Mouse (Mus musculus) stomach, embryonic 16.5 days (tissue): Measurements from ENCODE around the gene Lcn3. TPM values are rescaled to one million over a fixed set of nuclear protein-coding genes. Genes with fewer than 3 reads are reported as not detected.
"Not testable (repeated sequence)": the region's sequence is repeated elsewhere in the genome, so short reads cannot be mapped to it uniquely, and the experiment has no call there.

ENCODE experiments used
- ATAC-seq: fragments of 200-750 bp; cut with Nextera tagmentation; 2 replicates; pipeline ENCODE4 v1.8.0; 2017; ENCODE audit warnings: moderate number of reproducible peaks, moderate TSS enrichment; ENCODE audit not compliant: insufficient read depth, low FRiP score
- H3K27ac ChIP-seq: fragments of 300-500 bp; sonication (generic); 2 replicates; pipeline ENCODE4 v1.5.1; 2014; ENCODE audit warnings: low read length
- H3K27me3 ChIP-seq: fragments of 300-500 bp; sonication (generic); 2 replicates; pipeline ENCODE4 v1.6.1; 2014; ENCODE audit warnings: low read length, control low read depth, mixed read lengths; ENCODE audit not compliant: control insufficient read depth, insufficient read depth
- H3K36me3 ChIP-seq: fragments of 300-500 bp; sonication (generic); 2 replicates; pipeline ENCODE4 v1.6.1; 2014; ENCODE audit warnings: low read length; ENCODE audit not compliant: control insufficient read depth, insufficient read depth
- H3K4me1 ChIP-seq: fragments of 300-500 bp; sonication (generic); 2 replicates; pipeline ENCODE4 v1.6.1; 2014; ENCODE audit warnings: low read length, control low read depth, mixed read lengths; ENCODE audit not compliant: control insufficient read depth, insufficient read depth
- H3K4me2 ChIP-seq: fragments of 300-500 bp; sonication (generic); 2 replicates; pipeline ENCODE4 v1.6.1; 2014; ENCODE audit warnings: low read depth, low read length, mixed read lengths
- H3K4me3 ChIP-seq: fragments of 300-500 bp; sonication (generic); replicated peaks from 2 replicates; pipeline ENCODE4 v1.5.1; 2014; ENCODE audit warnings: mild to moderate bottlenecking, low read length
- H3K9ac ChIP-seq: fragments of 300-500 bp; sonication (generic); 2 replicates; pipeline ENCODE4 v1.6.1; 2014; ENCODE audit warnings: low read length
- H3K9me3 ChIP-seq: fragments of 300-500 bp; sonication (generic); replicated peaks from 2 replicates; pipeline ENCODE4 v1.6.1; 2016; ENCODE audit warnings: low read length, control low read depth; ENCODE audit not compliant: control insufficient read depth
- WGBS: fragments of 180-500 bp; shearing (Covaris S2); extraction: QIAGEN DNeasy Blood & Tissue Kit; methylation state at CpG from one replicate; pipeline ENCODE4 v1.1.7; 2014; 5-methylcytosine and 5-hydroxymethylcytosine counted together
- polyA plus RNA-seq: library from polyadenylated mRNA; unstranded; fragments of >200 nt; fragmentation: Nextera tagmentation; extraction: Ambion mirVana; gene quantifications from 2 replicates; pipeline ENCODE4 v1.2.1, GENCODE M21; 2015

Lcn3 gene
- polyA plus RNA-seq, 1 experiment from 2014 or later: not detected

DNA sequence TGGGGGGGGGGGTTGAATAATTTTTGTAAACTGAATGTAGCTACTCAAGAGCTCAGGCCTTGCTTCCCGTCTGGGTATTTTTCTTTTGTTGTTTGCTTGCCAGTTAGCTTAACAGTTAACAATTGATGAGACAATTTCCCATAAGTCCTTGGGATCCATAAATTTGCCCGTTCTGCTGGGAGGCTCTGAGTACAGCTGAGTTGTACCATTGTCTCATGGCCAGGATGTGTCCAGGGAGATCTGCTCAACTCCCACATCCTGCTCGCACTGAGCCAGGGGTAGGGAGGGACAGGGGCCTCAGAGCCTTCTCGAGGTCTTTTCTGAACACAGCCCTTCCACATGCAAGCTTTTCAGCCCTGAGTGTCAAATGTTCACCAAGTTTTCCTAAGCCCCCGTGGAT, 32.7 kb downstream of the Lcn3 start:
- H3K9me3 ChIP-seq: no peaks in the 10 kb centered on the region
- no peak for ATAC-seq
- H3K4me2 ChIP-seq: no peak overlapping the region
- H3K4me3 ChIP-seq: no peak overlapping the region
- H3K9ac ChIP-seq: no peak overlapping the region
- H3K27ac ChIP-seq: no peak overlapping the region
- H3K4me1 ChIP-seq: no peaks in the 10 kb centered on the region
- no peaks in the 10 kb centered on the region for H3K27me3 ChIP-seq
- no peaks in the 10 kb centered on the region for H3K36me3 ChIP-seq
- 48% methylated on average over 5 of the region's 5 CpGs for WGBS

DNA sequence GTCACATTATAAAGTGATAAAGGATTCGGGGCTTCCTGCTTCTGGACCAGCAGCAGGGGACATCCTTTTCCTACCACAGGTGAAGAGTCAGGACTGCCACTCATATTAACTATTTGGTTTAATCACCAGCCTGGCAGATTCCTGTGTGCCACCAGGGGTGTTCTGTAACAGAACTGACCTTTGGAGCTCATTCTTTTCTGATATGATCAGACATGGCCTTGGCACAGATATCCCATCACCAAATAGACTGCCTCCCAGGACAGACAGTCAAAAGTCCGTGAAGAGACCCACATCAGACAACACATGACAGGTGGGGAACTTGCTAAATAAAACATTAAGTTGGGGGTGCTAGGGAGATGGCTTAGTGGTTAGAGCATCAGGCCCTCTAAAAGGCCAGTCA, 46.3 kb downstream of the Lcn3 start:
- H3K9me3 ChIP-seq: no peaks in the 10 kb centered on the region
- no peak overlapping the region for H3K9ac ChIP-seq
- H3K27me3 ChIP-seq: no peaks in the 10 kb centered on the region
- H3K4me3 ChIP-seq: no peak overlapping the region
- WGBS: 61% methylated on average over 2 of the region's 2 CpGs
- H3K36me3 ChIP-seq: no peaks in the 10 kb centered on the region
- H3K4me1 ChIP-seq: no peaks in the 10 kb centered on the region
- no peak overlapping the region for H3K27ac ChIP-seq
- ATAC-seq: no peak
- no peak overlapping the region for H3K4me2 ChIP-seq

DNA sequence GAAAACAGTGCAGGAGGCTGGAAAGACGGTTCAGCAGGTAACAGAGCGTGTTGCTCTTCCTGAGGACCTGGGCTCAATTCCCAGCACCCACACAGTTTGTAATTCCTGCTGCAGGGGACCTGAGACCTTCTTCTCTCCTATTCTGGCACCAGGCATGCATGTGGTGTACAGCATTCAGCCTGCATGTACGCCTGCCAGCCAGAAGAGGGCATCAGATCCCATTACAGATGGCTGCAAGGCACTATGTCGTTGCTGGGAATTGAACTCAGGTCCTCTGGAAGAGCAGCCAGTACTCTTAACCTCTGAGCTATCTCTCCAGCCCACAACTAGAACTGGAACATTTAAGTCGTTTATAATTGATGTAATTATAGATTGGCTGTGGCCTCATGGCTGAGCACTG, 48.0 kb downstream of the Lcn3 start:
- 80% methylated on average over 5 of the region's 5 CpGs for WGBS
- Histone ChIP-seq H3K27me3 (no peaks in the 10 kb centered on the region), H3K27ac (no peak overlapping the region), H3K9ac (no peak overlapping the region), H3K9me3 (no peaks in the 10 kb centered on the region), H3K4me3 (no peak overlapping the region), H3K36me3 (no peaks in the 10 kb centered on the region), H3K4me2 (no peak overlapping the region), H3K4me1 (no peaks in the 10 kb centered on the region)
- ATAC-seq: no peak

GRCm38 (mm10) chr2:25815748-25816147, 50.4 kb downstream of the Lcn3 start, which contains the start of gene Glt6d1:
Glt6d1 (minus strand) TSS chr2:25815848.
- WGBS: 71% methylated on average over 1 of the region's 1 CpGs
- not testable (repeated sequence) for H3K4me1 ChIP-seq, ATAC-seq, H3K27me3 ChIP-seq, H3K4me2 ChIP-seq, H3K9me3 ChIP-seq, H3K9ac ChIP-seq, H3K4me3 ChIP-seq, H3K27ac ChIP-seq, H3K36me3 ChIP-seq

Other genes starting within 250 kb of the Lcn3 start
- 31.5 and 32.1 TPM in 2 replicates for gene Traf2, start 218.6 kb upstream of the Lcn3 start, polyA plus RNA-seq
- gene Edf1, start 207.7 kb upstream of the Lcn3 start, polyA plus RNA-seq: 377 and 401 TPM in 2 replicates
- 74.0 and 87.4 TPM in 2 replicates for gene Mamdc4, start 190.7 kb upstream of the Lcn3 start, polyA plus RNA-seq
- 120 and 123 TPM in 2 replicates for gene Phpt1, start 190.3 kb upstream of the Lcn3 start, polyA plus RNA-seq
- gene Ajm1, start 183.8 kb upstream of the Lcn3 start, polyA plus RNA-seq: 0.26 and 0.94 TPM in 2 replicates
- 56.4 and 60.3 TPM in 2 replicates for gene Rabl6, start 157.0 kb upstream of the Lcn3 start, polyA plus RNA-seq
- gene Ccdc183, start 147.9 kb upstream of the Lcn3 start, polyA plus RNA-seq: 0.09 and 0.15 TPM in 2 replicates
- 27.8 and 33.9 TPM in 2 replicates for gene Tmem141, start 143.6 kb upstream of the Lcn3 start, polyA plus RNA-seq
- 4.9 and 5.3 TPM in 2 replicates for gene Fcna, start 137.5 kb upstream of the Lcn3 start, polyA plus RNA-seq
- gene Lcn8, start 112.4 kb upstream of the Lcn3 start, polyA plus RNA-seq: 0.37 TPM in 1 of 2 replicates, not detected in the other
- not detected in 2 replicates for gene Lcn5, start 107.6 kb upstream of the Lcn3 start, polyA plus RNA-seq
- not detected in 2 replicates for gene Lcn6, start 88.8 kb upstream of the Lcn3 start, polyA plus RNA-seq
- gene Lcn10, start 82.8 kb upstream of the Lcn3 start, polyA plus RNA-seq: not detected in 2 replicates
- not detected in 2 replicates for gene Obp2a, start 65.5 kb upstream of the Lcn3 start, polyA plus RNA-seq
- gene Bmyc, start 58.8 kb upstream of the Lcn3 start, polyA plus RNA-seq: 62.0 and 73.4 TPM in 2 replicates
- not detected in 2 replicates for gene Obp2b, start 28.6 kb upstream of the Lcn3 start, polyA plus RNA-seq
- not detected in 2 replicates for gene Lcn11, start 11.4 kb downstream of the Lcn3 start, polyA plus RNA-seq
- not detected in 2 replicates for gene Gm13539, start 16.7 kb downstream of the Lcn3 start, polyA plus RNA-seq
- gene Glt6d1, start 50.3 kb downstream of the Lcn3 start, polyA plus RNA-seq: not detected in 2 replicates
- gene Lcn9, start 57.6 kb downstream of the Lcn3 start, polyA plus RNA-seq: not detected in 2 replicates
- 0.13 TPM in 1 of 2 replicates, not detected in the other for gene Sohlh1, start 81.7 kb downstream of the Lcn3 start, polyA plus RNA-seq
- 0.65 and 0.90 TPM in 2 replicates for gene Kcnt1, start 98.2 kb downstream of the Lcn3 start, polyA plus RNA-seq
- 7.3 and 7.6 TPM in 2 replicates for gene Camsap1, start 217.7 kb downstream of the Lcn3 start, polyA plus RNA-seq